Mouse (Mus musculus): ENCODE measurements around the gene Vav3. TPM values are rescaled to one million over a fixed set of nuclear protein-coding genes. Genes with fewer than 3 reads are reported as not detected.

Gene Vav3
- polyA plus RNA-seq, 1 experiment from 2014 or later: 13.6 TPM

DNA sequence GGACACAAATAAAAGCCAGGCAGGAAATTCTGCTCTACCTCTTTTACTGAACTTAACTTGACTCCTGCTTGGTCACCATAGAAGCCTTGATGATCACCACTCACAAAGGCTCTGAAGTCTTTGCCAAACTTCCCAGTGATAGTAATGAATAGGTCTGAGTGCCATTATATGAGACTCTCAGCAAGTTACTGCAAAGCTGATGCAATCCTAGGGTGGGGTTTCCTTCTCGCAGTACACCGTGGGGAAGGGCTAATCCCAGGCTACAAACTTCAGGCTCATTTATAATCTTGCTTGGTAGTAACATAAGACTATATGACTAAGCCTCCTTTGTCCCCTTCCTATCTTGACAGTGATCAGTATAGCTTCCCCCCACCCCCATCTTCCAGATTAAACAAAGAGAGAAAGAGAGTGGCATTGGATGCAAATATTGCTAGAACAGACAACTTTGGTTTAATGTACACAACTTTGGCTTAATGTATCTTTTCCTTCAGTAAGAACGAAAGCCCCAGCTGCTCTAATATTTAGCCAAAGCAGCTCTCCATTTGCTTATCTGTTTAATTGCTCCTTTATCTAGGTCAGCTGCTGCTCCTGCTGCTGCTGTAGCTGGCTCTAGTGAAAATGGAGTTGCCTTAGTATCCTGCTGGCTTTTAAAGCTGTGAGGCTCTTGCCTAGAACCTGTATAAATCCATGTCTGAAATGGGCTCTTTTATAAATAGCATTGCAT, 228.3 kb downstream of the Vav3 start:
- H3K4me2 ChIP-seq (ENCODE audit: low read length): no peak overlapping the region
- no peak overlapping the region for H3K4me3 ChIP-seq (ENCODE audit: control insufficient read depth in 1 of 2, insufficient read depth in 1 of 2, low read depth in 1 of 2, low read length in 2 of 2)
- H3K4me1 ChIP-seq (ENCODE audit: control insufficient read depth in 2 of 2, insufficient read depth in 2 of 2, low read length in 2 of 2): peaks cover 5% of the 10 kb centered on the region in 2 experiments; a peak in 2 of 4 replicates
- 31% methylated on average over 3 of the region's 3 CpGs for WGBS
- H3K27me3 ChIP-seq (ENCODE audit: control insufficient read depth, insufficient read depth, low read length): no peaks in the 10 kb centered on the region
- H3K9me3 ChIP-seq (ENCODE audit: control insufficient read depth, low read length): no peaks in the 10 kb centered on the region
- no peak for ATAC-seq (ENCODE audit: insufficient number of reproducible peaks, insufficient read depth, low FRiP score, low read depth)
- no peak overlapping the region for H3K9ac ChIP-seq (ENCODE audit: low read length)
- no peak overlapping the region for H3K27ac ChIP-seq (replicated peaks in 1 of 2; ENCODE audit: control insufficient read depth in 1 of 2, insufficient read depth in 1 of 2, low read depth in 2 of 2, low read length in 2 of 2)
- H3K36me3 ChIP-seq (ENCODE audit: control insufficient read depth, insufficient read depth, low read length): no peaks in the 10 kb centered on the region

- no peak for ATAC-seq (ENCODE audit: insufficient number of reproducible peaks, insufficient read depth, low FRiP score, low read depth)
- H3K27ac ChIP-seq (replicated peaks in 1 of 2; ENCODE audit: control insufficient read depth in 1 of 2, insufficient read depth in 1 of 2, low read depth in 2 of 2, low read length in 2 of 2): no peak overlapping the region
- H3K9ac ChIP-seq (ENCODE audit: low read length): no peak overlapping the region
- H3K9me3 ChIP-seq (ENCODE audit: control insufficient read depth, low read length): no peaks in the 10 kb centered on the region
- no peak overlapping the region for H3K4me2 ChIP-seq (ENCODE audit: low read length)
- H3K4me3 ChIP-seq (ENCODE audit: control insufficient read depth in 1 of 2, insufficient read depth in 1 of 2, low read depth in 1 of 2, low read length in 2 of 2): no peak overlapping the region
- peaks cover 5% of the 10 kb centered on the region in 2 experiments; a peak in 2 of 4 replicates for H3K4me1 ChIP-seq (ENCODE audit: control insufficient read depth in 2 of 2, insufficient read depth in 2 of 2, low read length in 2 of 2)
- H3K36me3 ChIP-seq (ENCODE audit: control insufficient read depth, insufficient read depth, low read length): no peaks in the 10 kb centered on the region
- no peaks in the 10 kb centered on the region for H3K27me3 ChIP-seq (ENCODE audit: control insufficient read depth, insufficient read depth, low read length)
- WGBS: 79% methylated on average over 1 of the region's 1 CpGs
Observed at GRCm38 (mm10) chr3:109571483-109571882, 231.0 kb downstream of the Vav3 start.

GRCm38 (mm10) chr3:109572871-109573270, 232.4 kb downstream of the Vav3 start:
- Histone ChIP-seq H3K4me2 (ENCODE audit: low read length) (no peak overlapping the region), H3K9me3 (ENCODE audit: control insufficient read depth, low read length) (no peaks in the 10 kb centered on the region), H3K36me3 (ENCODE audit: control insufficient read depth, insufficient read depth, low read length) (no peaks in the 10 kb centered on the region), H3K9ac (ENCODE audit: low read length) (no peak overlapping the region), H3K4me1 (ENCODE audit: control insufficient read depth in 2 of 2, insufficient read depth in 2 of 2, low read length in 2 of 2) (peaks cover 5% of the 10 kb centered on the region in 2 experiments; a peak in 2 of 4 replicates), H3K27me3 (ENCODE audit: control insufficient read depth, insufficient read depth, low read length) (no peaks in the 10 kb centered on the region), H3K27ac (replicated peaks in 1 of 2; ENCODE audit: control insufficient read depth in 1 of 2, insufficient read depth in 1 of 2, low read depth in 2 of 2, low read length in 2 of 2) (no peak overlapping the region), H3K4me3 (ENCODE audit: control insufficient read depth in 1 of 2, insufficient read depth in 1 of 2, low read depth in 1 of 2, low read length in 2 of 2) (no peak overlapping the region)
- 26% methylated on average over 3 of the region's 3 CpGs for WGBS
- no peak for ATAC-seq (ENCODE audit: insufficient number of reproducible peaks, insufficient read depth, low FRiP score, low read depth)

GRCm38 (mm10) chr3:109573549-109574146, 233.2 kb downstream of the Vav3 start:
- Histone ChIP-seq H3K27me3 (ENCODE audit: control insufficient read depth, insufficient read depth, low read length) (no peaks in the 10 kb centered on the region), H3K4me2 (ENCODE audit: low read length) (no peak overlapping the region), H3K4me1 (ENCODE audit: control insufficient read depth in 2 of 2, insufficient read depth in 2 of 2, low read length in 2 of 2) (peaks cover 3 to 5% of the 10 kb centered on the region in 2 experiments; a peak in 2 of 4 replicates), H3K36me3 (ENCODE audit: control insufficient read depth, insufficient read depth, low read length) (peaks cover 5% of the 10 kb centered on the region; the same call in 1 of the 2 replicates), H3K9ac (ENCODE audit: low read length) (no peak overlapping the region), H3K27ac (replicated peaks in 1 of 2; ENCODE audit: control insufficient read depth in 1 of 2, insufficient read depth in 1 of 2, low read depth in 2 of 2, low read length in 2 of 2) (no peak overlapping the region), H3K9me3 (ENCODE audit: control insufficient read depth, low read length) (no peaks in the 10 kb centered on the region), H3K4me3 (ENCODE audit: control insufficient read depth in 1 of 2, insufficient read depth in 1 of 2, low read depth in 1 of 2, low read length in 2 of 2) (no peak overlapping the region)
- WGBS: 41% methylated on average over 10 of the region's 10 CpGs
- ATAC-seq (ENCODE audit: insufficient number of reproducible peaks, insufficient read depth, low FRiP score, low read depth): no peak

- no peak overlapping the region for H3K4me3 ChIP-seq (ENCODE audit: control insufficient read depth in 1 of 2, insufficient read depth in 1 of 2, low read depth in 1 of 2, low read length in 2 of 2)
- WGBS: 71% methylated on average over 6 of the region's 6 CpGs
- H3K9ac ChIP-seq (ENCODE audit: low read length): no peak overlapping the region
- peaks cover 0 to 5% of the 10 kb centered on the region in 2 experiments; a peak in 1 of 4 replicates for H3K4me1 ChIP-seq (ENCODE audit: control insufficient read depth in 2 of 2, insufficient read depth in 2 of 2, low read length in 2 of 2)
- no peak overlapping the region for H3K27ac ChIP-seq (replicated peaks in 1 of 2; ENCODE audit: control insufficient read depth in 1 of 2, insufficient read depth in 1 of 2, low read depth in 2 of 2, low read length in 2 of 2)
- H3K27me3 ChIP-seq (ENCODE audit: control insufficient read depth, insufficient read depth, low read length): no peaks in the 10 kb centered on the region
- H3K9me3 ChIP-seq (ENCODE audit: control insufficient read depth, low read length): no peaks in the 10 kb centered on the region
- H3K4me2 ChIP-seq (ENCODE audit: low read length): no peak overlapping the region
- ATAC-seq (ENCODE audit: insufficient number of reproducible peaks, insufficient read depth, low FRiP score, low read depth): no peak
- H3K36me3 ChIP-seq (ENCODE audit: control insufficient read depth, insufficient read depth, low read length): peaks cover 9% of the 10 kb centered on the region; the same call in 1 of the 2 replicates
Observed at GRCm38 (mm10) chr3:109574161-109574560, 233.7 kb downstream of the Vav3 start.

GRCm38 (mm10) chr3:109578347-109578746, 237.9 kb downstream of the Vav3 start:
- Histone ChIP-seq H3K27ac (replicated peaks in 1 of 2; ENCODE audit: control insufficient read depth in 1 of 2, insufficient read depth in 1 of 2, low read depth in 2 of 2, low read length in 2 of 2) (no peak overlapping the region), H3K4me3 (ENCODE audit: control insufficient read depth in 1 of 2, insufficient read depth in 1 of 2, low read depth in 1 of 2, low read length in 2 of 2) (no peak overlapping the region), H3K4me1 (ENCODE audit: control insufficient read depth in 2 of 2, insufficient read depth in 2 of 2, low read length in 2 of 2) (no peaks in the 10 kb centered on the region), H3K36me3 (ENCODE audit: control insufficient read depth, insufficient read depth, low read length) (peaks cover 9% of the 10 kb centered on the region; the same call in 1 of the 2 replicates), H3K27me3 (ENCODE audit: control insufficient read depth, insufficient read depth, low read length) (no peaks in the 10 kb centered on the region), H3K4me2 (ENCODE audit: low read length) (no peak overlapping the region), H3K9me3 (ENCODE audit: control insufficient read depth, low read length) (no peaks in the 10 kb centered on the region), H3K9ac (ENCODE audit: low read length) (no peak overlapping the region)
- ATAC-seq (ENCODE audit: insufficient number of reproducible peaks, insufficient read depth, low FRiP score, low read depth): no peak
- whole genome bisulfite sequencing: 88% methylated on average over 3 of the region's 3 CpGs

GRCm38 (mm10) chr3:109578983-109579382, 238.5 kb downstream of the Vav3 start:
- Histone ChIP-seq H3K27me3 (ENCODE audit: control insufficient read depth, insufficient read depth, low read length) (no peaks in the 10 kb centered on the region), H3K9me3 (ENCODE audit: control insufficient read depth, low read length) (no peaks in the 10 kb centered on the region), H3K27ac (replicated peaks in 1 of 2; ENCODE audit: control insufficient read depth in 1 of 2, insufficient read depth in 1 of 2, low read depth in 2 of 2, low read length in 2 of 2) (no peak overlapping the region), H3K36me3 (ENCODE audit: control insufficient read depth, insufficient read depth, low read length) (peaks cover 9% of the 10 kb centered on the region; the same call in 1 of the 2 replicates), H3K4me2 (ENCODE audit: low read length) (no peak overlapping the region), H3K4me3 (ENCODE audit: control insufficient read depth in 1 of 2, insufficient read depth in 1 of 2, low read depth in 1 of 2, low read length in 2 of 2) (no peak overlapping the region), H3K9ac (ENCODE audit: low read length) (no peak overlapping the region), H3K4me1 (ENCODE audit: control insufficient read depth in 2 of 2, insufficient read depth in 2 of 2, low read length in 2 of 2) (no peaks in the 10 kb centered on the region)
- 56% methylated on average over 7 of the region's 7 CpGs for WGBS
- ATAC-seq (ENCODE audit: insufficient number of reproducible peaks, insufficient read depth, low FRiP score, low read depth): no peak
